Mouse (Mus musculus) heart, postnatal 0 days (tissue): ENCODE data around the gene Casz1. TPM values are rescaled to one million over a fixed set of nuclear protein-coding genes. Genes with fewer than 3 reads are reported as not detected.

Source experiments
- ATAC-seq: fragments of 200-750 bp; cut with Nextera tagmentation; 2 replicates; pipeline ENCODE4 v1.8.0; 2017; ENCODE audit warnings: low read depth, moderate number of reproducible peaks, moderate library complexity; ENCODE audit not compliant: insufficient read depth
- DNase-seq: peaks from one replicate; pipeline ENCODE4 v3.0.0-alpha.2; 2016; ENCODE audit warnings: low spot score
- H3K27ac ChIP-seq: fragments of 300-500 bp; sonication (generic); 2 replicates; pipeline ENCODE4 v1.5.1; 2014; ENCODE audit warnings: low read depth, mild to moderate bottlenecking
- H3K27me3 ChIP-seq: fragments of 300-500 bp; sonication (generic); 2 replicates; pipeline ENCODE4 v1.6.1; 2014; ENCODE audit warnings: low read length, mixed read lengths; ENCODE audit not compliant: control insufficient read depth, insufficient read depth
- H3K36me3 ChIP-seq: fragments of 300-500 bp; sonication (generic); replicated peaks from 2 replicates; pipeline ENCODE4 v1.6.1; 2014; ENCODE audit warnings: low read length, mixed read lengths; ENCODE audit not compliant: control insufficient read depth, insufficient read depth
- H3K4me1 ChIP-seq: fragments of 300-500 bp; sonication (generic); 2 replicates; pipeline ENCODE4 v1.6.1; 2014; ENCODE audit warnings: antibody characterized with exemption; ENCODE audit not compliant: control insufficient read depth, insufficient read depth
- H3K4me2 ChIP-seq: fragments of 300-500 bp; sonication (generic); 2 replicates; pipeline ENCODE4 v1.6.1; 2014; ENCODE audit warnings: low read depth, mild to moderate bottlenecking, low read length, moderate library complexity
- H3K4me3 ChIP-seq: fragments of 300-500 bp; sonication (generic); 2 replicates; pipeline ENCODE4 v1.5.1; 2014; ENCODE audit warnings: low read depth, low read length
- H3K9ac ChIP-seq: fragments of 300-500 bp; sonication (generic); replicated peaks from 2 replicates; pipeline ENCODE4 v1.6.1; 2014; ENCODE audit warnings: low read depth, low read length, mixed read lengths
- H3K9me3 ChIP-seq: fragments of 300-500 bp; sonication (generic); replicated peaks from 2 replicates; pipeline ENCODE4 v1.6.1; 2016; ENCODE audit warnings: low read length; ENCODE audit not compliant: control insufficient read depth
- CTCF ChIP-seq: IDR thresholded peaks from 2 replicates; pipeline ENCODE4 v1.5.1; 2016; ENCODE audit warnings: antibody characterized with exemption, control low read depth, low read depth
- EP300 ChIP-seq: IDR thresholded peaks from 2 replicates; pipeline ENCODE4 v1.6.1; 2016; ENCODE audit warnings: antibody characterized with exemption, low read depth
- WGBS: fragments of 180-500 bp; shearing (Covaris S2); extraction: QIAGEN DNeasy Blood & Tissue Kit; methylation state at CpG from one replicate; pipeline ENCODE4 v1.1.7; 2014; 5-methylcytosine and 5-hydroxymethylcytosine counted together
- polyA plus RNA-seq: library from polyadenylated mRNA; unstranded; fragments of >200 nt; fragmentation: Nextera tagmentation; extraction: Ambion mirVana; gene quantifications from 2 replicates; pipeline ENCODE4 v1.2.1, GENCODE M21; 2015
- total RNA-seq: library from RNA; depleted of rRNA; stranded (reverse); fragments of >200 nt; gene quantifications from 2 replicates; pipeline ENCODE4 v1.2.3, GENCODE M21; 2014; ENCODE audit warnings: low replicate concordance

Casz1 gene
- total and polyA plus RNA-seq, 2 experiments from 2014 or later: 16.4 to 42.6 TPM

DNA sequence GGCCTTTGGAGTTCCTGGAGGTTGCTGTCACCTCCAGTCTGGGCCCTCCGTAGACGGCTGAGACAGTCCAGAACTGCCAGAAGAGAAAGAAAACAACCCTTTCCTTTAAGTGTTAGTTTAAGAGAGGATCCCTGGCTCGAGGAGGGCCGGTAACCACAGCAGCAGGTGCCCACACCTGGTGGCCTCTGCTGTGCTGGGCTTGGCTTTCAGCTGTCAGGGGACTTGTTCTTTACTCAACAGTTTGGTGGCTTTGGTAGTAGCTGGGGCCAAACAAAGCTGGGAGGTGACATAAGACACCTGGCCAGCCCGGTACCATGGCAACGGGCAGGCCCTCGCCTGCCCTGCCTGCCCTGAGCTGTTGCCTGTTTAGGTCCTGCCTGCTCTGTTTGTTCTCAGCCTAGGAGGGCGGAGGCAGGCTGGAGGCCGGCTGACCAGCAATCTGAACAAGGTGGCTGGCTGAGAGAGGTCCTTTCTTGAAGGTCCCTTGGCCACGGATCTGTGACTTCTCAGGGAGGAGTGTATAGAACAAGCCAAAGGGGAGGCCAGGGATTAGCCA lies 143.7 kb downstream of the Casz1 start:
- peaks cover 76% of the 10 kb centered on the region for H3K36me3 ChIP-seq
- no peak for DNase-seq
- no peak for ATAC-seq
- peaks cover 17% of the 10 kb centered on the region for H3K4me1 ChIP-seq
- no peak for TF ChIP-seq CTCF
- TF ChIP-seq EP300: no peak
- H3K27me3 ChIP-seq: peaks cover 12% of the 10 kb centered on the region
- H3K27ac ChIP-seq: no peak overlapping the region
- WGBS: 57% methylated on average over 10 of the region's 10 CpGs
- no peaks in the 10 kb centered on the region for H3K9me3 ChIP-seq
- no peak overlapping the region for H3K4me3 ChIP-seq
- no peak overlapping the region for H3K4me2 ChIP-seq
- no peak overlapping the region for H3K9ac ChIP-seq

DNA sequence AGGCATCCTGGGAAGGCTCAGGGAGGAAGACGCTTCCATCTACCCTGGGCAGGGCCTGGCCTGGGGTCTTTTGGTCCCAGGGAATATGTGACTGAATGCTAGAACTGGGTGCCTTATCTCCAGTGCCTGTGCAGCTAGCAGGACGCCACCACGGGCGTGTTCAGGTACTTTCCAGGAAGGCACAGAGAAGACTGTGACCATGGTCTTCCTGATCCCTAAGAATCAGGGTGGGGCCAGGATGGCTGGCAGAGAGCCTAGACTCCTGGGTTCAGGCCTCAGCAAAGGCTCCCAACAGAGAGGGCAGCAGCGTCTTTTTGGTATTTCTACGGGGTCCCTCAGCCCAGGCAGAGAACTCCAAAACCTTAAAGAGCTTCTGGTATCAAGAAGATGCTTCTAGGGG lies 146.3 kb downstream of the Casz1 start:
- no peak for DNase-seq
- Histone ChIP-seq H3K4me3 (no peak overlapping the region), H3K36me3 (peaks cover 67% of the 10 kb centered on the region), H3K4me2 (no peak overlapping the region), H3K27me3 (peaks cover 13% of the 10 kb centered on the region), H3K9me3 (no peaks in the 10 kb centered on the region), H3K27ac (peak overlapping the region; percentile 65), H3K4me1 (peaks cover 27% of the 10 kb centered on the region), H3K9ac (no peak overlapping the region)
- ATAC-seq: no peak
- no peak for TF ChIP-seq EP300
- no peak for TF ChIP-seq CTCF
- 51% methylated on average over 6 of the region's 6 CpGs for WGBS

DNA sequence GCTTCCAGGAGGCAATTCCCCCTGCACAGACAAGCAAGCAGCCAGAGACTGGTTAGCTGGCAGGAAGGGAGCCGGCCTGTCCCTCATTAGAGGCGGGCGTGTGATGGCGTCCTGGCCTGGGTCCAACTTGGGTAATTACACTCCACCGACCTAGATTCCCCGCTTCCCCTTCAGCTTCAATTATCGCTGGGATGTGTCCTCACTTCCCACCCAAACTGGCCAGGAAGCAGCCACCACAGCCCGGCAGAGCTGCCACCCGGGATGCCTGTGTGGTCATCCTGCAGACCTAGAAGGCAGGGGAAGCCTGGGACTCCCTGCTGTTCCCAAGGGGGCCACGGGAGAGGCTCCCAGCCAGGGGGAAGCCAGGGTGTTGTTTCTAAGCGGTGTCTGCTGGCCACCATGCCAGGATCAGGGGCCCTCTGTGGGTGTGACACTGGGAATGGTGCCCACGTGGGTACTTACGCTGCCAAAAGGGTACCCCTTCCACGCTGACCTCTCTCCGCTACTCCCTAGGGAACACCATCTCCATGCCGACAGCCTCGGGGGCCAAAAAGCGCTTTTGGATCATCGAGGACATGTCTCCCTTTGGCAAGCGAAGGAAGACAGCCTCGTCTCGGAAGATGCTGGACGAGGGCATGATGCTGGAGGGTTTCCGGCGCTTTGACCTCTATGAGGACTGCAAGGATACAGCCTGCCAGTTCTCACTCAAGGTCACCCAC lies 146.9 kb downstream of the Casz1 start:
- TF ChIP-seq CTCF: no peak
- TF ChIP-seq EP300: 0 out of 2 replicates have a peak, but pooled peaks have one; percentile 10
- no peak overlapping the region; the same call in 1 of the 2 replicates for H3K9ac ChIP-seq
- H3K9me3 ChIP-seq: no peaks in the 10 kb centered on the region
- H3K4me2 ChIP-seq: 0 out of 2 replicates have a peak overlapping the region, but pooled peaks have one; percentile 43
- 22% methylated on average over 25 of the region's 25 CpGs for WGBS
- peaks cover 30% of the 10 kb centered on the region for H3K4me1 ChIP-seq
- 0 out of 2 replicates have a peak overlapping the region, but pooled peaks have one; percentile 24 for H3K4me3 ChIP-seq
- peaks cover 13% of the 10 kb centered on the region for H3K27me3 ChIP-seq
- H3K27ac ChIP-seq: peak overlapping the region; percentile 65
- peak; percentile 58 for ATAC-seq
- H3K36me3 ChIP-seq: peaks cover 61% of the 10 kb centered on the region
- DNase-seq: peak; percentile 66

GRCm38 (mm10) chr4:148951821-148952291 lies 147.6 kb downstream of the Casz1 start:
- no peaks in the 10 kb centered on the region for H3K9me3 ChIP-seq
- DNase-seq: no peak
- H3K4me1 ChIP-seq: peaks cover 30% of the 10 kb centered on the region
- no peak for ATAC-seq
- H3K27ac ChIP-seq: peak overlapping the region; percentile 65
- H3K36me3 ChIP-seq: peaks cover 54% of the 10 kb centered on the region
- peak overlapping the region; percentile 24 for H3K4me3 ChIP-seq
- peaks cover 13% of the 10 kb centered on the region for H3K27me3 ChIP-seq
- no peak overlapping the region for H3K9ac ChIP-seq
- H3K4me2 ChIP-seq: peak overlapping the region; percentile 43
- 19% methylated on average over 44 of the region's 44 CpGs for WGBS
- TF ChIP-seq EP300 (no peak), CTCF (no peak)

- ATAC-seq (no peak), DNase-seq (no peak)
- no peaks in the 10 kb centered on the region for H3K9me3 ChIP-seq
- peak overlapping the region; percentile 43 for H3K4me2 ChIP-seq
- H3K36me3 ChIP-seq: peaks cover 47% of the 10 kb centered on the region
- H3K4me3 ChIP-seq: peak overlapping the region; percentile 24
- H3K9ac ChIP-seq: no peak overlapping the region
- peaks cover 13% of the 10 kb centered on the region for H3K27me3 ChIP-seq
- WGBS: 36% methylated on average over 59 of the region's 69 CpGs
- peaks cover 30% of the 10 kb centered on the region for H3K4me1 ChIP-seq
- H3K27ac ChIP-seq: no peak overlapping the region
- TF ChIP-seq CTCF: no peak
- no peak for TF ChIP-seq EP300
These were observed 148.3 kb downstream of the Casz1 start for GRCm38 (mm10) chr4:148952328-148953222.
